Mouse (Mus musculus) olfactory bulb, adult 2 months (tissue): Measurements from ENCODE around the gene Tmed1. TPM values are rescaled to one million over a fixed set of nuclear protein-coding genes. Genes with fewer than 3 reads are reported as not detected.

Experiments
- H3K27ac ChIP-seq: fragments of 200-500 bp; 2 replicates; pipeline ENCODE4 v1.5.1; 2012; ENCODE audit warnings: low read depth, low read length; ENCODE audit not compliant: insufficient read depth
- H3K4me1 ChIP-seq: fragments of 200-500 bp; 2 replicates; pipeline ENCODE4 v1.6.1; 2012; ENCODE audit warnings: low read length; ENCODE audit not compliant: control insufficient read depth, insufficient read depth
- H3K4me3 ChIP-seq: fragments of 200-500 bp; 2 replicates; pipeline ENCODE4 v1.5.1; 2012; ENCODE audit warnings: mild to moderate bottlenecking, low read depth, low read length, moderate library complexity; ENCODE audit not compliant: insufficient read depth
- CTCF ChIP-seq: fragments of 200-500 bp; IDR thresholded peaks from 2 replicates; pipeline ENCODE4 v1.5.1; 2012; ENCODE audit warnings: low read depth, mild to moderate bottlenecking, low read length, moderate library complexity; ENCODE audit not compliant: insufficient read depth
- POLR2A ChIP-seq: fragments of 200-500 bp; IDR thresholded peaks from 2 replicates; pipeline ENCODE4 v1.6.1; 2012; ENCODE audit warnings: mild to moderate bottlenecking, low read depth, low read length, moderate library complexity; ENCODE audit not compliant: insufficient read depth
- WGBS: fragments of 180-500 bp; shearing (Covaris S2); methylation state at CpG from one replicate; pipeline ENCODE4 v1.1.7; 2018; 5-methylcytosine and 5-hydroxymethylcytosine counted together
- polyA plus RNA-seq: library from polyadenylated mRNA; stranded (reverse); fragments of >200 nt; gene quantifications from 2 replicates; pipeline ENCODE4 v1.2.4, GENCODE M21; 2012; ENCODE audit warnings: low replicate concordance; ENCODE audit not compliant: missing spikeins, insufficient read depth, insufficient read length

Tmed1 gene
- polyA plus RNA-seq, result not detected in 2 replicates

- peak within 1 kb of the TSS; percentile 95 for H3K4me3 ChIP-seq
- peak within 1 kb of the TSS; percentile 92 for H3K27ac ChIP-seq
- TF ChIP-seq POLR2A, result peak; percentile 51
- no peak for TF ChIP-seq CTCF
- WGBS, result under 1% methylated on average over 44 of the region's 44 CpGs
- H3K4me1 ChIP-seq, result peaks cover 8% of the 10 kb centered on the region
Measured at GRCm38 (mm10) chr9:21509772-21510688, at the start of gene Tmed1. TSS of gene Tmed1 (minus strand) at chr9:21510252.

- Histone ChIP-seq H3K4me3 (no peak overlapping the region), H3K4me1 (no peaks in the 10 kb centered on the region; the same call in 1 of the 2 replicates), H3K27ac (no peak overlapping the region)
- WGBS, result 92% methylated on average over 3 of the region's 3 CpGs
- no peak for TF ChIP-seq POLR2A
- no peak for TF ChIP-seq CTCF
Measured at GRCm38 (mm10) chr9:21559151-21559550, 49.1 kb upstream of the Tmed1 start.

DNA sequence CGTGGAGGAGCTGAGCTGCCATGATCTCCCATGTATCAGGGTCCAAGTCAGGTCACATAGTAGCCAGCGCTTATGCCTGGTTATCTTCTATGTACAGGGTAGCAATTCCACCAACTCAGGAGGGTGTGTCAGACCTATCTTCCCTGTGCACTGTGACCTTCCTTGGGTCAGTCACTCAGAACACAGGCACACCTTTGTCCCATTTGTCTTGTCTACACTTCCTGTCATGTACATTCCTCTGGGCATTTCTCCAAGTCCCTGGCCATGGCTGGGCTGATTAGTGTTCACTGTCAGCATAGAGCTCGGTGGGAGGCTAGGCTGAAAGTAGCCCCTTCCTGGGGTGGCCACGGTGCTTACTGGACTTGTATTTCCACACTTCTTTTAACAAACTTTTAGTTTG is 48.3 kb upstream of the Tmed1 start:
- H3K4me1 ChIP-seq, result peaks cover 4% of the 10 kb centered on the region
- TF ChIP-seq CTCF, result no peak
- TF ChIP-seq POLR2A, result no peak
- 68% methylated on average over 4 of the region's 4 CpGs for WGBS
- no peak overlapping the region for H3K27ac ChIP-seq
- H3K4me3 ChIP-seq, result no peak overlapping the region

DNA sequence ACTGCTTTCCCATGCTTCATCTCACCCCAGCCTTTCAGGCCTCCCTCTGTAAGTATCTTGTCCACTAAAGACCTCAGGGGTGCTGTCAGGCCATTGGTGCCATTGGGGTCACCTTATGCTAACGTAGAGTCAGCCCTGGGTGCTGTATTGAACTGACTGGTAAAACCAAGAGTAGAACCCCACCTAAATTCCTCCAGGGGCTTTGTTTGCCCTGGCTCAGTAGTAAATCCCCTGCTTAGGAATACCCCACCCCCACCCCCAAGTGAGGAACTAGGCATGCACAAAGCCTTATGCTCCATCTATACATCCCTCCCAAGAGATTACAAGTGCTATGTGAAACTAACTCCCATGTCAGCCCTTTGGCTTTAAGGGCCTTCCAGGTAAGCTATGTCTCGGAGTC is 47.5 kb upstream of the Tmed1 start:
- WGBS, result 94% methylated on average over 2 of the region's 2 CpGs
- no peak overlapping the region for H3K27ac ChIP-seq
- TF ChIP-seq POLR2A (no peak), CTCF (no peak)
- H3K4me3 ChIP-seq, result no peak overlapping the region
- peaks cover 4% of the 10 kb centered on the region for H3K4me1 ChIP-seq

GRCm38 (mm10) chr9:21556996-21557395 is 46.9 kb upstream of the Tmed1 start:
- Histone ChIP-seq H3K27ac (no peak overlapping the region), H3K4me1 (peaks cover 4% of the 10 kb centered on the region), H3K4me3 (no peak overlapping the region)
- TF ChIP-seq POLR2A (no peak), CTCF (no peak)
- WGBS, result 80% methylated on average over 2 of the region's 2 CpGs

- 65% methylated on average over 6 of the region's 6 CpGs for WGBS
- peaks cover 4% of the 10 kb centered on the region for H3K4me1 ChIP-seq
- no peak overlapping the region for H3K27ac ChIP-seq
- no peak overlapping the region for H3K4me3 ChIP-seq
- no peak for TF ChIP-seq CTCF
Measured at GRCm38 (mm10) chr9:21555198-21555742, 45.2 kb upstream of the Tmed1 start.

DNA sequence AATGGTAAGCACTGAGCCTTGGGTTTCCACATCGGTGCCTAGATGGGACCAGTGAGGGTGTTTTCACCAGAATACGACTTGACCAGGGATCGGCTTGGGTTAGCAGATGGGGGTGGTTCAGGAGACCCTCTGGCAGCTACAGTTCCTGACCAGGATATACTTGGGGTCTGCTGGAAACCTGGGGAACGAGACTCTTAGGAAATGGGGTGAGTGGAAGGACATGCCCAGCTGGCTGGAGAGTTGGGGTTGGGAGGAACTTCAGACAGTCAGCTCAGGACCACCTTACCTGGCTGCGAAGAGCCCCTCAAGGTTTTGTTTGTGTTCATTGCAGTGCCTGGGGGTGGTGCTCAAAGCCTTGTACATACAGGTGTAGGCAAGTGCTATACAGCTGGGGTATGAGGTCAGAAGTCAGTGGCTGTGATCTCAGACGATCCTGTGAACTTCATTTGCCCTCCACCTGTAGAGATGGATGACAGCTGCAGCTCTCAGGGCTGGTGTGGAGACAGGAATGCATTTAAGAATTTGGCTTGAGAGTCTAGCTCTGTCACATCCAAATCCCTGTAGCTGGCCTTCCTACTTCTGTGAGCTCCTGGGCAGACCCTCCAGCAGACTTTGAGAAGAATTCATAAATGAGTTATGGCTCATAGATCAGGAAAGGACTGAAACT is 43.7 kb upstream of the Tmed1 start:
- Histone ChIP-seq H3K4me3 (no peak overlapping the region), H3K27ac (no peak overlapping the region), H3K4me1 (peaks cover 4% of the 10 kb centered on the region)
- WGBS, result 87% methylated on average over 6 of the region's 6 CpGs
- TF ChIP-seq POLR2A, result no peak
- no peak for TF ChIP-seq CTCF

GRCm38 (mm10) chr9:21551049-21551448 is 41.0 kb upstream of the Tmed1 start:
- H3K4me1 ChIP-seq, result peaks cover 4% of the 10 kb centered on the region
- no peak overlapping the region for H3K27ac ChIP-seq
- WGBS, result 67% methylated on average over 2 of the region's 2 CpGs
- TF ChIP-seq CTCF (no peak), POLR2A (no peak)
- H3K4me3 ChIP-seq, result no peak overlapping the region
